23 mouse cellular contexts compared by ENCODE assay signal in the genomic region with DNA sequence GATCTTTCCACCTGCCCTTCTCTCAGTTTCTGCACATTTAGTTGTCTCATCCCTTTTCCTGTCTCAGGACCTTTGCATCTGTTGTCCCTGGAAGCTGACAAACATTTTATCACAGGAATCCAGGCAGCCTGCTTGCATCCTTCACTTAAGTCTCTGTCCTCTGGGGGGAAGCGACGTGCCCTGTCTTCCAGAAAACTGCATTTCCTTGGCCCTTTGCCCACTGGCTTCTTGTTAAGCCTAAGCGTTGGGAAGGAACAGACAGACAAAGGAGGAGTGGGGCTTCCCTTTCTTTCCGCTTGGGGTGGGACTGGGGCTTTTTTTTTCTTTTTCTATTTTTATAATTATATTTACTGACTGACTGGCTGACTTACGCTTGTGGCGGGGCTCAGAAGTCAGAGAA. TPM values are rescaled to one million over a fixed set of nuclear protein-coding genes. Genes with fewer than 3 reads are reported as not detected.
DNase-seq lines count a peak whose midpoint lies in the region; ATAC-seq and TF ChIP-seq lines count a peak whose summit lies in the region.
"Had no signal": no experiment of that assay in that cellular context is flagged by ENCODE, and none has a peak within 500 bp of the region (broad histone marks: within the 10 kb centered on the region; RNA-seq: fewer than 3 reads in every experiment).

No protein-coding gene starts in this region.

- H3K27me3 ChIP-seq in kidney, postnatal 0 days (ENCODE audit: insufficient read depth, low read length) = peaks cover 37% of the 10 kb centered on the region
- H3K27me3 ChIP-seq in kidney, embryonic 14.5 days (ENCODE audit: control insufficient read depth, insufficient read depth, low read length) = peaks cover 37% of the 10 kb centered on the region

- ATAC-seq in kidney, postnatal 0 days (replicated peaks; ENCODE audit: low FRiP score, low read depth) = no peak
- no peak for ATAC-seq in kidney, embryonic 14.5 days (ENCODE audit: low FRiP score, low TSS enrichment)
- ATAC-seq: forebrain, embryonic 13.5 days; intestine, postnatal 0 days had no signal

- WGBS in kidney, postnatal 0 days = 36% methylated on average over 6 of the region's 6 CpGs
- WGBS in kidney, embryonic 14.5 days = 45% methylated on average over 6 of the region's 6 CpGs

- H3K4me3 ChIP-seq in kidney, postnatal 0 days (replicated peaks; ENCODE audit: low read depth, low read length) = no peak overlapping the region
- no peak overlapping the region for H3K4me3 ChIP-seq in kidney, embryonic 14.5 days (ENCODE audit: low read length)
- H3K4me3 ChIP-seq: embryonic facial prominence, embryonic 13.5 days; forebrain, embryonic 13.5 days; hindbrain, embryonic 10.5 days; limb, embryonic 15.5 days; lung, embryonic 15.5 days; midbrain, embryonic 12.5 days; myocyte; neural tube, embryonic 13.5 days had no signal

- no peak overlapping the region for H3K4me2 ChIP-seq in kidney, postnatal 0 days (ENCODE audit: low read length)
- H3K4me2 ChIP-seq in kidney, embryonic 14.5 days (replicated peaks; ENCODE audit: low read depth, low read length) = no peak overlapping the region
- H3K4me2 ChIP-seq: embryonic facial prominence, embryonic 13.5 days; forebrain, embryonic 13.5 days; heart, embryonic 11.5 days; limb, embryonic 15.5 days; lung, embryonic 15.5 days; midbrain, embryonic 12.5 days; neural tube, embryonic 13.5 days had no signal

- H3K9me3 ChIP-seq in kidney, postnatal 0 days (replicated peaks; ENCODE audit: low read length) = no peaks in the 10 kb centered on the region
- no peaks in the 10 kb centered on the region for H3K9me3 ChIP-seq in kidney, embryonic 14.5 days (ENCODE audit: control insufficient read depth, low read length)
- H3K9me3 ChIP-seq: embryonic facial prominence, embryonic 13.5 days; forebrain, embryonic 13.5 days; hindbrain, embryonic 10.5 days; limb, embryonic 15.5 days; lung, embryonic 15.5 days; midbrain, embryonic 12.5 days; neural tube, embryonic 13.5 days had no signal

- peaks cover 15% of the 10 kb centered on the region; the same call in 1 of the 2 replicates for H3K4me1 ChIP-seq in kidney, postnatal 0 days (replicated peaks; ENCODE audit: insufficient read depth, low read length)
- peaks cover 15% of the 10 kb centered on the region; the same call in 1 of the 2 replicates for H3K4me1 ChIP-seq in kidney, embryonic 14.5 days (ENCODE audit: control insufficient read depth, insufficient read depth, low read length)

- H3K36me3 ChIP-seq in kidney, postnatal 0 days (ENCODE audit: insufficient read depth, low read length) = no peaks in the 10 kb centered on the region
- no peaks in the 10 kb centered on the region for H3K36me3 ChIP-seq in kidney, embryonic 14.5 days (ENCODE audit: control insufficient read depth, insufficient read depth, low read length)
- H3K36me3 ChIP-seq: embryonic facial prominence, embryonic 13.5 days; hindbrain, embryonic 10.5 days; limb, embryonic 15.5 days; lung, embryonic 15.5 days; midbrain, embryonic 12.5 days; neural tube, embryonic 13.5 days had no signal

- no peak overlapping the region for H3K9ac ChIP-seq in kidney, postnatal 0 days (ENCODE audit: low read depth, low read length)
- no peak overlapping the region for H3K9ac ChIP-seq in kidney, embryonic 14.5 days (ENCODE audit: low read depth, low read length)
- H3K9ac ChIP-seq: embryonic facial prominence, embryonic 13.5 days; forebrain, embryonic 13.5 days; limb, embryonic 15.5 days; liver, embryonic 14.5 days; lung, embryonic 15.5 days; midbrain, embryonic 12.5 days; neural tube, embryonic 13.5 days had no signal

- DNase-seq in kidney, postnatal 0 days (ENCODE audit: low spot score) = peak; percentile 32
- DNase-seq in lung, postnatal 10 days = peak; percentile 26
- no peak for DNase-seq in lung, postnatal 36 days
- DNase-seq in testis, postnatal 10 days (ENCODE audit: low spot score) = peak; percentile 56
- no peak for DNase-seq in testis, postnatal 14 days (ENCODE audit: low spot score)
- DNase-seq in spleen, adult 18-20 months = no peak
- DNase-seq: adrenal gland, postnatal 25 days; cerebellum, adult 9-10 months; kidney, postnatal 25 days; right cerebral cortex, adult 18-20 months had no signal

- no peak overlapping the region for H3K27ac ChIP-seq in kidney, postnatal 0 days
- H3K27ac ChIP-seq in kidney, embryonic 14.5 days (ENCODE audit: low read depth, low read length) = no peak overlapping the region
- H3K27ac ChIP-seq: embryonic facial prominence, embryonic 13.5 days; forebrain, embryonic 13.5 days; hindbrain, embryonic 10.5 days; limb, embryonic 15.5 days; liver, embryonic 14.5 days; lung, embryonic 15.5 days; midbrain, embryonic 12.5 days; neural tube, embryonic 13.5 days; stomach, postnatal 0 days had no signal

- no peak for TF ChIP-seq CTCF in kidney, postnatal 0 days (IDR thresholded peaks at IDR 0.05; ENCODE audit: low read depth)

RNA-seq across cellular contexts. Expression of gene Olfm2, which starts 16.7 kb away (rescaled TPM):
- polyA plus RNA-seq in kidney, postnatal 0 days (2015; fragmentation: Nextera tagmentation; extraction: Ambion mirVana) = 3.4 and 3.6 TPM in 2 replicates
- 4.1 and 5.1 TPM in 2 replicates for polyA plus RNA-seq in kidney, embryonic 14.5 days (2014; fragmentation: Nextera tagmentation; extraction: Ambion mirVana)

Comparison
In these comparisons a context has a peak if more than half of its experiments do, and no peak if none do; other contexts are left out.
1. DNase-seq: peak in kidney, postnatal 0 days (single experiment), lung, postnatal 10 days (single experiment) and testis, postnatal 10 days (single experiment); none in lung, postnatal 36 days (single experiment), testis, postnatal 14 days (single experiment) and spleen, adult 18-20 months (0 of 2).